Mouse (Mus musculus) brain, embryonic 14.5 days (tissue): ENCODE results near the gene Pnkp. TPM values are rescaled to one million over a fixed set of nuclear protein-coding genes. Genes with fewer than 3 reads are reported as not detected.

ENCODE experiments used
- DNase-seq: peaks from one replicate; pipeline ENCODE4 v3.0.0-alpha.2; 2011; ENCODE audit warnings: low read depth
- CTCF ChIP-seq: fragments of 200-500 bp; IDR thresholded peaks from 2 replicates; pipeline ENCODE4 v1.5.1; 2012; ENCODE audit warnings: inconsistent platforms, mild to moderate bottlenecking, moderate library complexity, borderline replicate concordance; ENCODE audit not compliant: insufficient read depth, insufficient read length; ENCODE audit errors: extremely low read depth
- POLR2A ChIP-seq: fragments of 200-500 bp; IDR thresholded peaks from 2 replicates; pipeline ENCODE4 v1.6.1; 2012; ENCODE audit warnings: mild to moderate bottlenecking, inconsistent platforms, borderline replicate concordance; ENCODE audit not compliant: poor library complexity, insufficient read depth, insufficient read length, severe bottlenecking; ENCODE audit errors: extremely low read depth
- polyA plus RNA-seq: library from polyadenylated mRNA; depleted of rRNA; stranded (reverse); fragments of >200 nt; gene quantifications from 2 replicates; pipeline ENCODE4 v1.2.3, GENCODE M21; 2012

Pnkp gene
- polyA plus RNA-seq, 1 experiment: 33.1 TPM

DNA sequence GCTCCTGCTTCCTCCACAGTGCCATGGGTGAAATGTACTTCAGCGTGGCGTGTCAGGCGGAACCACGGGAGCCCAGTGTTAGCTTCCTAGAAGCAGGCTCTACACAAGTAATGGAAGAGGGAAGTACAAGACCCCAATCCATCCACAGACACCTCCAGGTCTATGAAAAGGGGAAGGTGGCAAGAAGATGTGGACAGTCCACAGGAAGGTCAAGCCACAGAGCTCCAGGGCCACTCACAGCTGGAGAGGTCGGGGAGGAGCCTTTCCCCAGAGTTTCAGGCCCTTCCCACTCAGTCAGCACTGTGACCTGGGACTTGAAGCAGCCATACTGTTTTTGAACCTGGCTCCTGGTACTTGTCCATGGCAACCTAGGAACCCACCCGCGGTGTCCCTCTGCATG is 30.0 kb downstream of the Pnkp start:
- no peak for DNase-seq
- TF ChIP-seq POLR2A (no peak), CTCF (no peak)

DNA sequence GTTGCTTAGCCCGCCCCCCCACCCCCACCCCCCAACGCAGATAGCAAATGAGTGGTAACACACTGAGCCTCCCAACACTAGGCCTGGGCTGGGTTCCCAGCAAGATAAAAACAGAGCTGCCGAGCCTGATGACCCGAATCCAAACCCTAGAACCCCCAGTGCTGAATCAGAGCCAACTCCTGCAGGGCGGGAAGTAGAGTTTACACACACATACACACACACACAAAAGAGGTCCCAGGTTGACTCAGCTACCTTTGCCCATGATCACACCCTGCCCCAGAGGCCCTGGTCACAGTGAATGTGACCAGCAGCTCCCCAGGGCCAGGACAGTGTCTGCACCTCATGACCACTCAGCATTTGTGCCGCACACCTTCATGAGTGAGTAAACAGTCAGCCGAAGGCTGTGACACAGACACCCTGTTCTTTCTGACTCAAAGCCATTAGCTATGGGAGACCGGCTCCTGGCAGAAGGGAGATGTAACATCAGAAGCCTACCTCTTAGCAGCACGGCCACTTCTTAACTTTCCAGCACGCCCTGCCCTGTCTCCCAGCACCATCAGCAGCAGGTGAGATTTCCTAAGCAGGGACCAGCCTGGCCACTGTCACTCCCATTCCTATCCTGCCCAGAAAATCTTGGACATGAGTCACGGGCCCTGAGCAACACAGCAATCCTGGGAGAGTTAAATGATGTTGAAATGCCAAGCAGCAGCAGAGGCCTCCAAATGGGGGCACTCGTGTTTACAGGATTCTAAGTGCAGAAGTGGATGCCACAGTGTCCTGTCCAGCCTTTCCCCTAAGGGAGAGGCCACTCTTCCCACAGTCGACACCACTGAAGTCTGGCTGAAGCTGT is 31.5 kb downstream of the Pnkp start:
- DNase-seq: no peak
- TF ChIP-seq POLR2A (no peak), CTCF (no peak)

DNA sequence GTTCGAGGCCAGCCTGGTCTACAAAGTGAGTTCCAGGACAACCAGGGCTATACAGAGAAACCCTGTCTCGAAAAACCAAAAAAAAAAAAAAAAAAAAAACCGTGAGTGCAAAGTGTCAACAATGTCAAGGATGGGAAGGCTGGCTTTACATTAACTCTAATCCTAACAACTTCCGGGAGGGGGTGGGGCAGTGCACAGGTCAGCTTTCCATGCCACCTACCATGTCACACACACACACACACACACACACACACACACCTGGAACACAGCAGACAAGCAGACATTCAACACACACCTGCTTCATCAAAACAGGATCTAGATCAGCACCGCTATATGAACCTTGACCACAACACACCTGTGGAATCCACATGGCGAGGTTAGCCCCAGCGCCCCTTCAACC is 33.2 kb downstream of the Pnkp start:
- TF ChIP-seq POLR2A (no peak), CTCF (no peak)
- DNase-seq: no peak

DNA sequence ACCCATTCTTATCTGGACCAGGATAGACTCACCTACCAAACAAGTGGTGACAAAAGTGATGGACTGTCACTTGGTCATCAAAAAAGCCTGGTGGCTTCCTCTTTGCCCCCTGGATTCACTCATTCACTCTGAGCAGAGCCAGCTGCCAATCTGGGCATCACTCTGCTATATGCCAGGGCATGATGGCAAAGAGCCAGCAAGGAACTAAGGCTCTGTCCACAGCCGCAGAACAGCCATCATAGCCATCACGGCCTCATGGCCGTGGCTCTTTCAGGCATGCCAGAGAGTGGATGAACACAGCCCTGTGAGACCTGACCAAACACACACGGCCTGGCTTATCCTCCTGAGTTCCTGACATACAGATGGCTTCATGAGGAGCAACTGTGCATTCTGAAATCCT is 33.8 kb downstream of the Pnkp start:
- peak; percentile 41 for DNase-seq

DNA sequence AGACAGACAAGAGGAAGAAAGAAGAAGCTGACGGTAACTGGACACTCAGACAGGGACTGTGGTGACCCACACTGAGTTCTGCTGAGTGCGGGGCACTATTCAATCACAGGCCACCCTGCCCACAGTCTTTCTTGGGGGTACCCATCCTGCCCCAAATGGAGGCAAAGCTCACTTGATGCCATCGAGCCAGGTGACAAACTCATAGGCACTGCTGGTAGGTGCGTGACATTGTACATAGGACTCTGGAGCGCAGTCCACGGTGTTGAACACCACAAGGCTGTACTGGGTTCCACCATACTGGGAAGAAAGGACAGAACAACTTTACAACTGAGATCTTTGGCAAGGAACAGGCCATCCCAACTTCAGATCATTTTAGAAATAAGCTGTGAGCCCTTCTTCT is 34.7 kb downstream of the Pnkp start:
- no peak for DNase-seq
- TF ChIP-seq CTCF (no peak), POLR2A (no peak)

More for the DNA sequence above, 33.8 kb downstream of the Pnkp start:
- TF ChIP-seq CTCF (no peak), POLR2A (no peak)

DNA sequence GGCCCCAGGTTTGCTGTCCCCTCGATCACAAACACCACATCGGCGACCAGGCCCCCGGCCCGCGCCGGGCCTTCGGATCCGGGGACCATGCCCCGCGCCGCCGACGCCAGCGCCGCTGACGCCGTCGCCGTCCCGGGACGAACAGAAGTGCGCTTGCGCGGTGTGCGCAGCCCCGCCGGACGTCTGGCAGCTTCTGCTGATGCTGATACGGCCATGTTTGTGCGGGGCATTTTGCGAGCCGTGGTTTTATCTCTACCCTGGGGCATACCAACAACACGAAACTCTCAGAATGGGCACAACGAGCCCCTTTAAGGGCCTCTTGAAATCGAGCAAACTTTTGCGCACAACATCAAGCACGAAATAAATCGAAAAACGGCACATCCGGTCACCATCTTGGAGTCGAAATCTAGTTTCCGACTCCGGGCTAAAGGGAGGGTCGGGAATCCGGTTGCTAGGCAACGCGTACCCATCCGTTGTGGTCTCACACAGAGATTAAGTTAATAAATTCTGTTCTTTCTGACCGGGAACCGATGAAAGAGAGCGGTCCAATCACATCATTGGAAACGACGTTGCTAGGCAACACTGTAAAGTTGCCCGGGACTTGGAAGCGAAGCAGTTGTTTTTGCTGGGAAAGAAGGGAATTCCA is 35.5 kb downstream of the Pnkp start, which contains the start of gene Med25:
TSS of gene Med25 (minus strand) at position 437 of the 646 bp plus-strand sequence.
- TF ChIP-seq POLR2A: peak; percentile 98
- TF ChIP-seq CTCF: no peak
- DNase-seq: peak; percentile 100

DNA sequence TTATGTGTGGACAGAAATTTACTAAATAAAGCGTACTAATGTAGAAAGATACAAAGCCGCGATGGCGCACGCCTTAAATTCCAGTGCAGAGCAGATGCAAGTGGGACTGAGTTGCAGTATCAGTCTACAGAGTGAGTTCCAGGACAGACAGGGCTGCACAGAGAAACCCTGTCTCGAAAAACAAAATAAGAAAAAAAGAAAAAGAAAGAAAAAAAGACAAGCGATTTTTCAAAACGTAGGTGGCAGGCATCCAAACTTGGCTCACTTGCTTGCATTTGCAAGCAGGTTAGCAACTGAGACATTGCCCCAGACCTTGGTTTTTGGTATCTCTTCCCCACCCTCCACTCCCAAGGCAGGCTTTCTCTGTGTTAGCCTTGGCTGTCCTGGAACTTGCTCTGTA is 36.3 kb downstream of the Pnkp start:
- TF ChIP-seq POLR2A (no peak), CTCF (no peak)
- DNase-seq: peak; percentile 91

DNA sequence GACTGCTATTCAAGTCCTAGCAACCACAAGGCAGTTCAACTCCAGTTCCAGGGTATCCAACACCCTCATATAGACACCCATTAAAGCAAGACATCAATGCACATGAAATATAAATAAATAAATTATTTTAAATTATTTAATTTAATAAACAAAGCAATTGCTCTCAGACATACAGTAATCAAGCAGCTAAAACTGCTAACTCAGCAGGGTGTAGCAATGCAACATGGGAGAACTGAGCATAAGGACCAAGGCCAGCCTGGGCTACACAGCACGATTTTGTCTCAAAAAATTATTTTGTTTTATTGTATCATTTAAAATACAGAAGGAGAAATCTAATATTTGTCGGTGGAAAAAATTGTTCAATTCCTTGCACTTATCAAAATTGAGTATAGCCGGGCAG is 37.2 kb downstream of the Pnkp start:
- TF ChIP-seq POLR2A (no peak), CTCF (no peak)
- no peak for DNase-seq

DNA sequence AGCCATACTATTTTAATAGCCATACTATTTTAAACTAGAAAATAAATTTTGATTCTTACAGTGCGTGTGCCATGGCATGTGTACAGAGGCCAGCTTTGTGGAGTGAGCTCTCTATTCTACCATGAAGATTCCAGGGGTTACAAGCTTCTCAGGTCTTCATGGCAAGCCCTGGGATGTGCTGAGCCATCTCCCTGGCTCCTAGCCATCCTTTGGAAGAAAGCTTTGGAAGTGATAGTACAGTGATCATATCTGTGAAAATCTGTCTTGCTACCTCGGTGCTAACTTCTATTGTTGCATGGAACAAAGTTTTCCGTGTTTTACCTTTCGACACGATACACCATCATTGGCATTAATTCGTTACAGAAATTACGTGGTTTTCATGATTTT is 38.3 kb downstream of the Pnkp start:
- DNase-seq: no peak
- TF ChIP-seq POLR2A (no peak), CTCF (no peak)

DNA sequence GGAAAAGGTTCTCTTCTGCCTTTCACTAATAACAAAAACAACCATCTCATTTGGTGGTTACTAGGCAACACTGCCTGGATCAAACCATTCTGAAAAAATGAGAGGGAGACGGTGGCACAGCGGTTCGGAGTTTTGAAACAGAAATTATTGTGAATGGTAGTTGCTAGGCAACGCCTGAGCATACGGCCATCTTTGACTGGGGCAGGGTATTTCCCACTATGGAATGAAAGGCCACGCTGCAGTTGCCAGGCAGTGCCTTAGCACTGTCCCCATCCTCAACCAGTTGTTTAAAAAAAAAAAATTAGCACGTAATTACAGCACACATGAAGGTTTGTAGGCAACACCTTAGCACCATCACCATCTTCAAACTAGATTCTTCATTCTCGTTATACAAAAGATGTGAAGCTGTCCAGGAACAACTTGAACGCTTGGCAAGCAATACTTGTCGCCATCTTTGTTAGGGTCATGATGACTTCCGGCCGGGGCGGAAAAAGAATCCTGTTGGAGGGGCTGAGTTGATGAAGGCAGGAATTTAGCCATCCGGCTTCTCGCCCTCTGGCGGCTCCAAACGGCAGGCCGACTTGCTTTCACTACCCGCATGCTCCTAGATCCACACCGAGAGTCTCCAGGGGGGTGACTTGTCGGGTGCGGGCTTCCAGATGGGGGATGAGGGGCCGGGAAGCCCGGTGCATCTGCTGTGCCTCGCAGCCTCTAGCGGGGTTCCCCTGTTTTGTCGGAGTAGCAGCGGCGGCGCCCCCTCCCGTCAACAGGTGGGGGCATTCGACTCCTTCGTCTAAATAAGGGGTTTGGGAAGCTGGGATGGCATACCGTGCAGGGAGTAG is 38.9 kb downstream of the Pnkp start, which contains the start of gene Fuz:
TSS of gene Fuz (plus strand) at position 487 of the 842 bp plus-strand sequence.
- DNase-seq: peak; percentile 99
- TF ChIP-seq CTCF (peak; percentile 74), POLR2A (0 out of 2 replicates have a peak, but pooled peaks have one; percentile 12)

DNA sequence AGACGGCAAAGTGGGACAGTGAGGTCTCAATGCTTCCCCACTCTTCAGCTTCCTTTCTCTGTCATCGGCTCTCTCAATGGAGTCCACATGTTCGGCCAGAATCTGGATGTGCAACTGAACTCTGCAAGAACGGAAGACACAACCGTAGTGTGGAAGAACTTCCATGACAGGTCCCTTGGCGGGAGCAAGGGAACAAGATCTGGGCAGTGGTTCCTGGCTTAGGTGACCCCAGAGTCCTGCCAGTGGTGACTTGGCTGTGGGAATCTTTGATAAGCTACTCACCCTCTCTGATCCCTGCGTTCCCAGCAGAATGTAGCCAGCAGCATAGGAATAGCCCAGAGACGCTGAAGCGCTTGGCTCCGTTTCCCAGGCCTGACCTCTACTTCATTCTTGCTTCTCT is 39.6 kb downstream of the Pnkp start:
- TF ChIP-seq CTCF (no peak), POLR2A (no peak)
- DNase-seq: no peak

DNA sequence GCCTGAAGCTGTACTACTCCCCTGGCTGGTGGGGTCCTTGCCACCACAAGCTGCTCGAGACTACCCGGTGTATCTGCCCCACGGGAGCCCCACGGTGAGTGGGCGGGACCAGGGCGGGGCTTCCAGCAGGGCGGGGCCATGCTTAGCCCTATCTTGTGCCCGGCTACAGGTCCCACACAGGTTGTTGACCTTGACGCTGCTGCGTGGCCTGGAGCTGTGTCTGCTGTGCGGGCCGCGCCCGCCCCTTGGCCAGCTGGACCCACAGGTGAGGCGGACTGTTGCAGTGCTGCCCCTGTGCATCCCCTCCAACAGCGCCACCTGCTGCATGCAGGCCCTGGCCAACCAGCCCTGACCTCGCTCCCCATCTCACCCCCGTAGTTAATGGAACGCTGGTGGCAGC is 41.7 kb downstream of the Pnkp start:
- TF ChIP-seq POLR2A (no peak), CTCF (peak; percentile 11; the same call in 1 of the 2 replicates)
- DNase-seq: no peak

DNA sequence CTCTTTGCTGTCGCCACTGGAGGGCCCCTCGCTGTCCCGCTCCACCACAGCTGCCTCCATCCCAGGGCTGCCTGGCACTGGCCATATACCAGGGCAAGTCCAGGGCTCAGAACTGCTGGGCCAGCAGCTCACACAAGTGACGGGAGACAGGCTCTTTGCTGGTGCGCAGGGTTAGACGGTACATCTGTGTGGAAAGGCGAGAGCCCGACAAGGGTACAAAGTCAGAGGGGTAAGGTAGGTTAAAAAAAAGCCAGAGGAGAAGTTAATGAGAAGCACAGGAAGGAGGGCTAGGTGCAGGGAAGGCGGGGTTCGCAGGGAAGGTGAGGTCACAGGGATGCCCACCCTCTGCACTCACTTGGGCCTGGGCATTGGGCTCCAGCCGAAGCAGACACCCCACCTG is 43.7 kb downstream of the Pnkp start:
- TF ChIP-seq CTCF (no peak), POLR2A (no peak)
- DNase-seq: no peak
